Mouse (Mus musculus): ENCODE measurements around the gene Rarg.

Gene Rarg

GRCm38 (mm10) chr15:102256431-102257201 lies 701 bp downstream of the Rarg start:
- no peak for DNase-seq

GRCm38 (mm10) chr15:102255547-102256255 lies 1.6 kb downstream of the Rarg start:
- no peak for DNase-seq

GRCm38 (mm10) chr15:102250521-102250920 lies 6.8 kb downstream of the Rarg start:
- no peak for DNase-seq

GRCm38 (mm10) chr15:102249967-102250366 lies 7.3 kb downstream of the Rarg start:
- no peak for DNase-seq

GRCm38 (mm10) chr15:102249251-102249691 lies 8.0 kb downstream of the Rarg start:
- no peak for DNase-seq

- DNase-seq, result no peak
These were observed 8.5 kb downstream of the Rarg start for GRCm38 (mm10) chr15:102248812-102249191.

GRCm38 (mm10) chr15:102248131-102248811 lies 9.0 kb downstream of the Rarg start:
- DNase-seq, result no peak

- peak; percentile 43 to 52 for DNase-seq
These were observed 9.8 kb downstream of the Rarg start for GRCm38 (mm10) chr15:102247252-102248130.

- DNase-seq, result peak; percentile 90 to 92
These were observed 10.5 kb downstream of the Rarg start for GRCm38 (mm10) chr15:102246866-102247251.

- DNase-seq, result peak; percentile 65 to 71
These were observed 11.2 kb downstream of the Rarg start for GRCm38 (mm10) chr15:102245891-102246741.

- DNase-seq, result no peak
These were observed 11.8 kb downstream of the Rarg start for GRCm38 (mm10) chr15:102245461-102245881.

- no peak for DNase-seq
These were observed 12.8 kb downstream of the Rarg start for GRCm38 (mm10) chr15:102244306-102245191.

- DNase-seq, result no peak
These were observed 13.8 kb downstream of the Rarg start for GRCm38 (mm10) chr15:102243229-102244190.

- no peak for DNase-seq
These were observed 14.7 kb downstream of the Rarg start for GRCm38 (mm10) chr15:102242404-102243228.

GRCm38 (mm10) chr15:102240607-102241006 lies 16.7 kb downstream of the Rarg start:
- no peak for DNase-seq

GRCm38 (mm10) chr15:102239851-102240250 lies 17.5 kb downstream of the Rarg start:
- DNase-seq, result no peak

GRCm38 (mm10) chr15:102239260-102239590 lies 18.1 kb downstream of the Rarg start:
- DNase-seq, result peak; percentile 82 to 90

GRCm38 (mm10) chr15:102238543-102239259 lies 18.6 kb downstream of the Rarg start:
- no peak for DNase-seq
